Mouse (Mus musculus) MEL (cell line): ENCODE results near the gene Safb. TPM values are rescaled to one million over a fixed set of nuclear protein-coding genes. Genes with fewer than 3 reads are reported as not detected.

Experiments used
- DNase-seq: peaks from one replicate; pipeline ENCODE4 v3.0.0; 2011; ENCODE audit warnings: low read depth, low spot score
- H3K27ac ChIP-seq: 2 replicates; pipeline ENCODE4 v1.5.1; 2012; ENCODE audit warnings: low read depth, mild to moderate bottlenecking, control low read depth, low read length, moderate library complexity; ENCODE audit not compliant: control insufficient read depth
- H3K27me3 ChIP-seq, 2 experiments: fragments of 150-350 bp in 1 of 2; sonication (generic) in 1 of 2; 2 replicates each; pipeline ENCODE4 v1.6.1; 2012; ENCODE audit warnings: low read length in 2 of 2, mild to moderate bottlenecking in 2 of 2, improper control_type of control experiment in 1 of 2, moderate library complexity in 1 of 2; ENCODE audit not compliant: insufficient read depth in 2 of 2, control insufficient read depth in 1 of 2
- H3K36me3 ChIP-seq, 2 experiments: 2 replicates each; pipeline ENCODE4 v1.6.1; 2012 to 2014; ENCODE audit warnings: low read length in 2 of 2, improper control_type of control experiment in 1 of 2, inconsistent platforms in 1 of 2, mild to moderate bottlenecking in 1 of 2; ENCODE audit not compliant: insufficient read depth in 2 of 2, control insufficient read depth in 1 of 2
- H3K4me1 ChIP-seq, 2 experiments: fragments of 150-350 bp in 1 of 2; sonication (generic) in 1 of 2; 2 replicates each; pipeline ENCODE4 v1.6.1; 2012; ENCODE audit warnings: low read length in 2 of 2, improper control_type of control experiment in 1 of 2, mild to moderate bottlenecking in 1 of 2; ENCODE audit not compliant: insufficient read depth in 2 of 2, control insufficient read depth in 1 of 2
- H3K4me3 ChIP-seq, 2 experiments: fragments of 150-350 bp in 1 of 2; sonication (generic) in 1 of 2; 2 replicates each; pipeline ENCODE4 v1.5.1; 2012; ENCODE audit warnings: low read depth in 2 of 2, low read length in 2 of 2, mild to moderate bottlenecking in 2 of 2, moderate library complexity in 2 of 2, control low read depth in 1 of 2, improper control_type of control experiment in 1 of 2; ENCODE audit not compliant: control insufficient read depth in 1 of 2, insufficient read depth in 1 of 2
- H3K79me2 ChIP-seq: 2 replicates; pipeline ENCODE4 v1.6.1; 2012; ENCODE audit warnings: mild to moderate bottlenecking, low read length, moderate library complexity; ENCODE audit not compliant: control insufficient read depth, poor library complexity, insufficient read depth
- H3K9ac ChIP-seq: 2 replicates; pipeline ENCODE4 v1.6.1; 2012; ENCODE audit warnings: low read depth, mild to moderate bottlenecking, control low read depth, low read length, moderate library complexity; ENCODE audit not compliant: control insufficient read depth, poor library complexity, severe bottlenecking
- H3K9me3 ChIP-seq: fragments of 150-350 bp; sonication (generic); replicated peaks from 2 replicates; pipeline ENCODE4 v1.6.1; 2012; ENCODE audit warnings: mild to moderate bottlenecking, low read length, improper control_type of control experiment, moderate library complexity; ENCODE audit not compliant: insufficient read depth
- BHLHE40 ChIP-seq: IDR thresholded peaks from 2 replicates; pipeline ENCODE4 v1.6.1; 2012; ENCODE audit warnings: low read depth, mild to moderate bottlenecking, inconsistent platforms, low read length, improper control_type of control experiment, borderline replicate concordance
- CHD2 ChIP-seq: IDR thresholded peaks from 2 replicates; pipeline ENCODE4 v1.6.1; 2011; ENCODE audit warnings: low read length, improper control_type of control experiment
- E2F4 ChIP-seq: IDR thresholded peaks from 2 replicates; pipeline ENCODE4 v1.6.1; 2011; ENCODE audit warnings: low read depth, low read length, improper control_type of control experiment, borderline replicate concordance
- ETS1 ChIP-seq: IDR thresholded peaks from 2 replicates; pipeline ENCODE4 v1.6.1; 2012; ENCODE audit warnings: low read depth, mild to moderate bottlenecking, inconsistent platforms, low read length, improper control_type of control experiment, moderate library complexity
- GABPA ChIP-seq: IDR thresholded peaks from 2 replicates; pipeline ENCODE4 v1.6.1; 2012; ENCODE audit warnings: low read depth, mild to moderate bottlenecking, inconsistent platforms, low read length, improper control_type of control experiment, moderate library complexity
- HCFC1 ChIP-seq: IDR thresholded peaks from 2 replicates; pipeline ENCODE4 v1.6.1; 2012; ENCODE audit warnings: low read depth, mild to moderate bottlenecking, inconsistent platforms, low read length, improper control_type of control experiment, moderate library complexity
- KAT2A ChIP-seq: conservative IDR thresholded peaks from 2 replicates; pipeline ENCODE4 v1.6.1; 2012; ENCODE audit warnings: low read depth, low read length, improper control_type of control experiment, inconsistent platforms
- MAFK ChIP-seq: IDR thresholded peaks from 2 replicates; pipeline ENCODE4 v1.6.1; 2011; ENCODE audit warnings: low read depth, mild to moderate bottlenecking, low read length, improper control_type of control experiment, borderline replicate concordance
- MAX ChIP-seq: IDR thresholded peaks from 2 replicates; pipeline ENCODE4 v1.6.1; 2011; ENCODE audit warnings: low read length, improper control_type of control experiment
- MXI1 ChIP-seq: IDR thresholded peaks from 2 replicates; pipeline ENCODE4 v1.6.1; 2011; ENCODE audit warnings: mild to moderate bottlenecking, low read depth, low read length, improper control_type of control experiment
- MYB ChIP-seq: IDR thresholded peaks from 2 replicates; pipeline ENCODE4 v1.6.1; 2011; ENCODE audit warnings: mild to moderate bottlenecking, low read depth, low read length, improper control_type of control experiment
- MYC ChIP-seq: IDR thresholded peaks from 2 replicates; pipeline ENCODE4 v1.6.1; 2011; ENCODE audit warnings: low read depth, mild to moderate bottlenecking, low read length, improper control_type of control experiment, moderate library complexity
- NELFE ChIP-seq: IDR thresholded peaks from 2 replicates; pipeline ENCODE4 v1.6.1; 2011; ENCODE audit warnings: low read depth, low read length, improper control_type of control experiment
- NRF1 ChIP-seq: IDR thresholded peaks from 2 replicates; pipeline ENCODE4 v1.6.1; 2014; ENCODE audit warnings: low read depth, mild to moderate bottlenecking, inconsistent platforms, low read length, improper control_type of control experiment, moderate library complexity; ENCODE audit not compliant: poor library complexity, insufficient read depth, severe bottlenecking
- POLR2A ChIP-seq, 2 experiments: IDR thresholded peaks; 2 replicates each; pipeline ENCODE4 v1.6.1; 2011 to 2012; ENCODE audit warnings: low read length in 2 of 2, mild to moderate bottlenecking in 2 of 2, control low read depth in 1 of 2, improper control_type of control experiment in 1 of 2, low read depth in 1 of 2, moderate library complexity in 1 of 2; ENCODE audit not compliant: control insufficient read depth in 1 of 2, insufficient read depth in 1 of 2, poor library complexity in 1 of 2
- POLR2AphosphoS2 ChIP-seq: IDR thresholded peaks from 2 replicates; pipeline ENCODE4 v1.6.1; 2011; ENCODE audit warnings: low read length, improper control_type of control experiment
- POLR2AphosphoS5 ChIP-seq: IDR thresholded peaks from 2 replicates; pipeline ENCODE4 v1.6.1; 2012; ENCODE audit warnings: low read depth, borderline replicate concordance, mild to moderate bottlenecking, inconsistent platforms, low read length, moderate library complexity, mixed read lengths
- RAD21 ChIP-seq: IDR thresholded peaks from 2 replicates; pipeline ENCODE4 v1.6.1; 2011; ENCODE audit warnings: mild to moderate bottlenecking, low read depth, low read length, improper control_type of control experiment
- SIN3A ChIP-seq: IDR thresholded peaks from 2 replicates; pipeline ENCODE4 v1.6.1; 2012; ENCODE audit warnings: low read length, improper control_type of control experiment, inconsistent platforms
- SMC3 ChIP-seq: IDR thresholded peaks from 2 replicates; pipeline ENCODE4 v1.6.1; 2011; ENCODE audit warnings: low read depth, low read length, improper control_type of control experiment
- TAL1 ChIP-seq: IDR thresholded peaks from 2 replicates; pipeline ENCODE4 v1.6.1; 2012; ENCODE audit warnings: mild to moderate bottlenecking, inconsistent platforms, low read length, moderate library complexity, mixed read lengths
- TCF12 ChIP-seq: IDR thresholded peaks from 2 replicates; pipeline ENCODE4 v1.6.1; 2014; ENCODE audit warnings: low read depth, mild to moderate bottlenecking, inconsistent platforms, low read length, improper control_type of control experiment, moderate library complexity
- USF1 ChIP-seq: IDR thresholded peaks from 2 replicates; pipeline ENCODE4 v1.6.1; 2014; ENCODE audit warnings: low read depth, mild to moderate bottlenecking, inconsistent platforms, low read length, improper control_type of control experiment, moderate library complexity
- USF2 ChIP-seq, 2 experiments: IDR thresholded peaks; 2 replicates each; pipeline ENCODE4 v1.6.1; 2011 to 2012; ENCODE audit warnings: improper control_type of control experiment in 2 of 2, low read length in 2 of 2, borderline replicate concordance in 1 of 2, inconsistent platforms in 1 of 2, low read depth in 1 of 2, mild to moderate bottlenecking in 1 of 2; ENCODE audit not compliant: insufficient read depth in 1 of 2
- ZC3H11A ChIP-seq: IDR thresholded peaks from 2 replicates; pipeline ENCODE4 v1.6.1; 2012; ENCODE audit warnings: low read depth, mild to moderate bottlenecking, inconsistent platforms, low read length, improper control_type of control experiment
- polyA plus RNA-seq, 2 experiments: library from polyadenylated mRNA; stranded (reverse) in 1 of 2; unstranded in 1 of 2; fragments of >175 nt in 1 of 2; fragments of >200 nt in 1 of 2; gene quantifications; 2 replicates each; pipeline versions ENCODE4 v1.2.1 to v1.2.4; 2012; ENCODE audit warnings: low replicate concordance in 2 of 2, low read depth in 1 of 2; ENCODE audit not compliant: insufficient read length in 2 of 2, insufficient read depth in 1 of 2, missing spikeins in 1 of 2
- total RNA-seq: library from RNA; depleted of rRNA; stranded (reverse); fragments of 300-350 nt; gene quantifications from 2 replicates; pipeline ENCODE4 v1.2.3, GENCODE M21; 2012

Safb gene
- total and polyA plus RNA-seq, 3 experiments = 87.3 to 203 TPM; not detected in 1

DNA sequence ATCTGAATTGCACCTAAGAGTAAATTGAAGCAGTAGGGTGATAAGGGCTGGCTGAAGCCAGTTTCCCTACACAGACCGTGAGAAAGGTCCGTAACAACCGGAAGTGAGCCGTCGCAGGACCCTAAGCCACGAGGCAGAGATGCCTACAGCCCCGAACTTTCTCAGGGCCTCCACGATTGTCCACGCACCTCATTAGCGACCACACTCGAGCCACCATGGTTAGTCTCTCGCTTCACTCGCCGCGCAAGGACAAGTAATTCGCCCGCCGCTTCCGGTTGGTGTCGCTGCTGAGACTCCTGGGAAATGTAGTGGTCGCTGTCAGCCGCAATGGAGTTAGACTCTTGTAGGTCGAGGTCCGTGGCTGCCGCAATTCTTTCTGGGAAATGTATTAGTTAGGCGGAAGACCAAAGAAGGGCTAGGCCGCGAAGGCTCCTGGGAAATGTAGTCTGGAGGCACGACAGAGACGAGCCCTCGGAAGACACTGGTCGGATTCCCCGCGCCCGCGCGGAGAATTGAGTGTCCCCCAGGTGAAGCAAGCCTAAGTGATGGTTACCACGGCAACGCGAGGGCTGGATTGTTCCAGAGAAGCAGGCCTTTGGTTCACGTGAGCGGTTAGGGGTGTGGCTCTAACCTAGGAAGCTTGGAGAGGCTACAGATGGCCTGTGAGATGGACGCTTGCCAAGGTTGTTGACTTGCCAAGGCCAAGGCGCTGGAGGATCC, 25.0 kb downstream of the Safb start, which contains the start of gene 2410015M20Rik (continued):
- TF ChIP-seq ZC3H11A (no peak), BHLHE40 (peak; percentile 93), MAX (peak; percentile 76), GABPA (no peak), USF2 (IDR thresholded peaks at IDR 0.05; ENCODE audit: borderline replicate concordance in 1 of 2, insufficient read depth in 1 of 2, low read depth in 1 of 2, low read length in 2 of 2) (no peak), MYB (no peak), HCFC1 (peak; percentile 99), RAD21 (no peak), POLR2AphosphoS2 (peak; percentile 93), SIN3A (peak; percentile 81), ETS1 (peak; percentile 65), SMC3 (0 out of 2 replicates have a peak, but pooled peaks have one; percentile 13), CHD2 (no peak), POLR2AphosphoS5 (no peak), MXI1 (peak; percentile 91), USF1 (peak; percentile 84; the same call in 1 of the 2 replicates), NELFE (peak; percentile 96), KAT2A (peak; percentile 92), E2F4 (peak; percentile 54; the same call in 1 of the 2 replicates), MYC (peak; percentile 93), NRF1 (peak; percentile 51; the same call in 1 of the 2 replicates)

DNA sequence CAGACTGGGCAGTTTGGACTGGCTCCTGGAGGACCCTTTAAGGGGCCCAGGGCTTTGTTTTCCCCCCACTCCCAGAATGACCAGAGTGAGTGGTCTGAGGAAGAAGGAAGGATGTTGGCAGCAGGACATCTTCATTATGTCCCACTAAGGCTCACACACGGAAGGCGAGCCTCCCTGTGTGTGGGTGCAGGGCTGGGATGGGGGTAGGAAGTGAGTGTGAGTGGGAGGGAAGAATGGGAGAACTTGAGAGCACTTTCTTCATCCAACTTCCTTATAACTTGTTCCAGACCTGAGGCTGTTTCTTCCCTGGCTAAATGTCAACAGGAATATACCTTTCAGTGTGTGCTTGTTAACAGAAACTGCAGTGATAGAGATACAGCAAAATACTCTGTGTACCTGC, 26.7 kb downstream of the Safb start:
- Histone ChIP-seq H3K27ac (peak overlapping the region; percentile 11), H3K4me3 (no peak overlapping the region), H3K79me2 (peaks cover 39% of the 10 kb centered on the region), H3K27me3 (no peaks in the 10 kb centered on the region), H3K9me3 (no peaks in the 10 kb centered on the region), H3K9ac (no peak overlapping the region), H3K36me3 (peaks cover 2 to 7% of the 10 kb centered on the region in 2 experiments; a peak in 3 of 4 replicates), H3K4me1 (peaks cover 0 to 13% of the 10 kb centered on the region in 2 experiments; a peak in 2 of 4 replicates)
- no peak for DNase-seq
- TF ChIP-seq POLR2A (IDR thresholded peaks at IDR 0.05; ENCODE audit: control insufficient read depth in 1 of 2, insufficient read depth in 1 of 2, low read depth in 1 of 2, low read length in 2 of 2, poor library complexity in 1 of 2) = no peak
- no peak for TF ChIP-seq TAL1
- TF ChIP-seq MYC = no peak
- TF ChIP-seq ZC3H11A = no peak
- TF ChIP-seq KAT2A = no peak
- no peak for TF ChIP-seq TCF12
- no peak for TF ChIP-seq CHD2
- no peak for TF ChIP-seq MAFK
